Mouse (Mus musculus) MEL (cell line): ENCODE results near the gene Dbil5. TPM values are rescaled to one million over a fixed set of nuclear protein-coding genes. Genes with fewer than 3 reads are reported as not detected.

Experiments used
- DNase-seq: peaks from one replicate; pipeline ENCODE4 v3.0.0; 2011; ENCODE audit warnings: low read depth, low spot score
- H3K27ac ChIP-seq: 2 replicates; pipeline ENCODE4 v1.5.1; 2012; ENCODE audit warnings: low read depth, mild to moderate bottlenecking, control low read depth, low read length, moderate library complexity; ENCODE audit not compliant: control insufficient read depth
- H3K27me3 ChIP-seq, 2 experiments: fragments of 150-350 bp in 1 of 2; sonication (generic) in 1 of 2; 2 replicates each; pipeline ENCODE4 v1.6.1; 2012; ENCODE audit warnings: low read length in 2 of 2, mild to moderate bottlenecking in 2 of 2, improper control_type of control experiment in 1 of 2, moderate library complexity in 1 of 2; ENCODE audit not compliant: insufficient read depth in 2 of 2, control insufficient read depth in 1 of 2
- H3K36me3 ChIP-seq, 2 experiments: 2 replicates each; pipeline ENCODE4 v1.6.1; 2012 to 2014; ENCODE audit warnings: low read length in 2 of 2, improper control_type of control experiment in 1 of 2, inconsistent platforms in 1 of 2, mild to moderate bottlenecking in 1 of 2; ENCODE audit not compliant: insufficient read depth in 2 of 2, control insufficient read depth in 1 of 2
- H3K4me1 ChIP-seq, 2 experiments: fragments of 150-350 bp in 1 of 2; sonication (generic) in 1 of 2; 2 replicates each; pipeline ENCODE4 v1.6.1; 2012; ENCODE audit warnings: low read length in 2 of 2, improper control_type of control experiment in 1 of 2, mild to moderate bottlenecking in 1 of 2; ENCODE audit not compliant: insufficient read depth in 2 of 2, control insufficient read depth in 1 of 2
- H3K4me3 ChIP-seq, 2 experiments: fragments of 150-350 bp in 1 of 2; sonication (generic) in 1 of 2; 2 replicates each; pipeline ENCODE4 v1.5.1; 2012; ENCODE audit warnings: low read depth in 2 of 2, low read length in 2 of 2, mild to moderate bottlenecking in 2 of 2, moderate library complexity in 2 of 2, control low read depth in 1 of 2, improper control_type of control experiment in 1 of 2; ENCODE audit not compliant: control insufficient read depth in 1 of 2, insufficient read depth in 1 of 2
- H3K79me2 ChIP-seq: 2 replicates; pipeline ENCODE4 v1.6.1; 2012; ENCODE audit warnings: mild to moderate bottlenecking, low read length, moderate library complexity; ENCODE audit not compliant: control insufficient read depth, poor library complexity, insufficient read depth
- H3K9ac ChIP-seq: 2 replicates; pipeline ENCODE4 v1.6.1; 2012; ENCODE audit warnings: low read depth, mild to moderate bottlenecking, control low read depth, low read length, moderate library complexity; ENCODE audit not compliant: control insufficient read depth, poor library complexity, severe bottlenecking
- H3K9me3 ChIP-seq: fragments of 150-350 bp; sonication (generic); replicated peaks from 2 replicates; pipeline ENCODE4 v1.6.1; 2012; ENCODE audit warnings: mild to moderate bottlenecking, low read length, improper control_type of control experiment, moderate library complexity; ENCODE audit not compliant: insufficient read depth
- BHLHE40 ChIP-seq: IDR thresholded peaks from 2 replicates; pipeline ENCODE4 v1.6.1; 2012; ENCODE audit warnings: low read depth, mild to moderate bottlenecking, inconsistent platforms, low read length, improper control_type of control experiment, borderline replicate concordance
- CHD1 ChIP-seq: IDR thresholded peaks from 2 replicates; pipeline ENCODE4 v1.6.1; 2012; ENCODE audit warnings: low read depth, mild to moderate bottlenecking, inconsistent platforms, low read length, improper control_type of control experiment
- CHD2 ChIP-seq: IDR thresholded peaks from 2 replicates; pipeline ENCODE4 v1.6.1; 2011; ENCODE audit warnings: low read length, improper control_type of control experiment
- CTCF ChIP-seq, 3 experiments: IDR thresholded peaks in 2 of 3; conservative IDR thresholded peaks in 1 of 3; 2 replicates each; pipeline ENCODE4 v1.5.1; 2011 to 2012; ENCODE audit warnings: low read length in 3 of 3, low read depth in 2 of 3, mild to moderate bottlenecking in 2 of 3, improper control_type of control experiment in 1 of 3, inconsistent platforms in 1 of 3, mixed read lengths in 1 of 3, moderate library complexity in 1 of 3; ENCODE audit not compliant: control insufficient read depth in 1 of 3, insufficient read depth in 1 of 3, poor library complexity in 1 of 3, severe bottlenecking in 1 of 3
- E2F4 ChIP-seq: IDR thresholded peaks from 2 replicates; pipeline ENCODE4 v1.6.1; 2011; ENCODE audit warnings: low read depth, low read length, improper control_type of control experiment, borderline replicate concordance
- ELF1 ChIP-seq: IDR thresholded peaks from 2 replicates; pipeline ENCODE4 v1.6.1; 2014; ENCODE audit warnings: low read depth, mild to moderate bottlenecking, inconsistent platforms, low read length, improper control_type of control experiment, moderate library complexity
- EP300 ChIP-seq, 2 experiments: IDR thresholded peaks; 2 replicates each; pipeline ENCODE4 v1.6.1; 2011; ENCODE audit warnings: improper control_type of control experiment in 2 of 2, low read length in 2 of 2, low read depth in 1 of 2, mild to moderate bottlenecking in 1 of 2
- GABPA ChIP-seq: IDR thresholded peaks from 2 replicates; pipeline ENCODE4 v1.6.1; 2012; ENCODE audit warnings: low read depth, mild to moderate bottlenecking, inconsistent platforms, low read length, improper control_type of control experiment, moderate library complexity
- GATA1 ChIP-seq: IDR thresholded peaks from 2 replicates; pipeline ENCODE4 v1.6.1; 2011; ENCODE audit warnings: low read depth, low read length, improper control_type of control experiment
- HCFC1 ChIP-seq: IDR thresholded peaks from 2 replicates; pipeline ENCODE4 v1.6.1; 2012; ENCODE audit warnings: low read depth, mild to moderate bottlenecking, inconsistent platforms, low read length, improper control_type of control experiment, moderate library complexity
- KAT2A ChIP-seq: conservative IDR thresholded peaks from 2 replicates; pipeline ENCODE4 v1.6.1; 2012; ENCODE audit warnings: low read depth, low read length, improper control_type of control experiment, inconsistent platforms
- MAX ChIP-seq: IDR thresholded peaks from 2 replicates; pipeline ENCODE4 v1.6.1; 2011; ENCODE audit warnings: low read length, improper control_type of control experiment
- MAZ ChIP-seq: IDR thresholded peaks from 2 replicates; pipeline ENCODE4 v1.6.1; 2012; ENCODE audit warnings: low read depth, mild to moderate bottlenecking, inconsistent platforms, low read length, improper control_type of control experiment
- MEF2A ChIP-seq: IDR thresholded peaks from 2 replicates; pipeline ENCODE4 v1.6.1; 2014; ENCODE audit warnings: low read depth, mild to moderate bottlenecking, inconsistent platforms, low read length, improper control_type of control experiment; ENCODE audit not compliant: poor library complexity, insufficient replicate concordance, severe bottlenecking; ENCODE audit errors: extremely low read depth
- MXI1 ChIP-seq: IDR thresholded peaks from 2 replicates; pipeline ENCODE4 v1.6.1; 2011; ENCODE audit warnings: mild to moderate bottlenecking, low read depth, low read length, improper control_type of control experiment
- MYB ChIP-seq: IDR thresholded peaks from 2 replicates; pipeline ENCODE4 v1.6.1; 2011; ENCODE audit warnings: mild to moderate bottlenecking, low read depth, low read length, improper control_type of control experiment
- MYC ChIP-seq: IDR thresholded peaks from 2 replicates; pipeline ENCODE4 v1.6.1; 2011; ENCODE audit warnings: low read depth, mild to moderate bottlenecking, low read length, improper control_type of control experiment, moderate library complexity
- NELFE ChIP-seq: IDR thresholded peaks from 2 replicates; pipeline ENCODE4 v1.6.1; 2011; ENCODE audit warnings: low read depth, low read length, improper control_type of control experiment
- NRF1 ChIP-seq: IDR thresholded peaks from 2 replicates; pipeline ENCODE4 v1.6.1; 2014; ENCODE audit warnings: low read depth, mild to moderate bottlenecking, inconsistent platforms, low read length, improper control_type of control experiment, moderate library complexity; ENCODE audit not compliant: poor library complexity, insufficient read depth, severe bottlenecking
- POLR2A ChIP-seq, 2 experiments: IDR thresholded peaks; 2 replicates each; pipeline ENCODE4 v1.6.1; 2011 to 2012; ENCODE audit warnings: low read length in 2 of 2, mild to moderate bottlenecking in 2 of 2, control low read depth in 1 of 2, improper control_type of control experiment in 1 of 2, low read depth in 1 of 2, moderate library complexity in 1 of 2; ENCODE audit not compliant: control insufficient read depth in 1 of 2, insufficient read depth in 1 of 2, poor library complexity in 1 of 2
- POLR2AphosphoS2 ChIP-seq: IDR thresholded peaks from 2 replicates; pipeline ENCODE4 v1.6.1; 2011; ENCODE audit warnings: low read length, improper control_type of control experiment
- POLR2AphosphoS5 ChIP-seq: IDR thresholded peaks from 2 replicates; pipeline ENCODE4 v1.6.1; 2012; ENCODE audit warnings: low read depth, borderline replicate concordance, mild to moderate bottlenecking, inconsistent platforms, low read length, moderate library complexity, mixed read lengths
- RCOR1 ChIP-seq: IDR thresholded peaks from 2 replicates; pipeline ENCODE4 v1.6.1; 2012; ENCODE audit warnings: low read depth, mild to moderate bottlenecking, inconsistent platforms, low read length, improper control_type of control experiment
- SIN3A ChIP-seq: IDR thresholded peaks from 2 replicates; pipeline ENCODE4 v1.6.1; 2012; ENCODE audit warnings: low read length, improper control_type of control experiment, inconsistent platforms
- SMC3 ChIP-seq: IDR thresholded peaks from 2 replicates; pipeline ENCODE4 v1.6.1; 2011; ENCODE audit warnings: low read depth, low read length, improper control_type of control experiment
- TAL1 ChIP-seq: IDR thresholded peaks from 2 replicates; pipeline ENCODE4 v1.6.1; 2012; ENCODE audit warnings: mild to moderate bottlenecking, inconsistent platforms, low read length, moderate library complexity, mixed read lengths
- TBP ChIP-seq: IDR thresholded peaks from 2 replicates; pipeline ENCODE4 v1.8.0; 2011; ENCODE audit warnings: low read depth, low read length, improper control_type of control experiment
- TCF12 ChIP-seq: IDR thresholded peaks from 2 replicates; pipeline ENCODE4 v1.6.1; 2014; ENCODE audit warnings: low read depth, mild to moderate bottlenecking, inconsistent platforms, low read length, improper control_type of control experiment, moderate library complexity
- UBTF ChIP-seq: IDR thresholded peaks from 2 replicates; pipeline ENCODE4 v1.6.1; 2012; ENCODE audit warnings: low read depth, mild to moderate bottlenecking, inconsistent platforms, low read length, improper control_type of control experiment, moderate library complexity, borderline replicate concordance; ENCODE audit not compliant: insufficient read depth
- USF1 ChIP-seq: IDR thresholded peaks from 2 replicates; pipeline ENCODE4 v1.6.1; 2014; ENCODE audit warnings: low read depth, mild to moderate bottlenecking, inconsistent platforms, low read length, improper control_type of control experiment, moderate library complexity
- USF2 ChIP-seq, 2 experiments: IDR thresholded peaks; 2 replicates each; pipeline ENCODE4 v1.6.1; 2011 to 2012; ENCODE audit warnings: improper control_type of control experiment in 2 of 2, low read length in 2 of 2, borderline replicate concordance in 1 of 2, inconsistent platforms in 1 of 2, low read depth in 1 of 2, mild to moderate bottlenecking in 1 of 2; ENCODE audit not compliant: insufficient read depth in 1 of 2
- ZC3H11A ChIP-seq: IDR thresholded peaks from 2 replicates; pipeline ENCODE4 v1.6.1; 2012; ENCODE audit warnings: low read depth, mild to moderate bottlenecking, inconsistent platforms, low read length, improper control_type of control experiment
- ZKSCAN1 ChIP-seq: IDR thresholded peaks from 2 replicates; pipeline ENCODE4 v1.6.1; 2012; ENCODE audit warnings: low read depth, mild to moderate bottlenecking, inconsistent platforms, low read length, improper control_type of control experiment, moderate library complexity
- ZMIZ1 ChIP-seq: IDR thresholded peaks from 2 replicates; pipeline ENCODE4 v1.6.1; 2012; ENCODE audit warnings: low read depth, mild to moderate bottlenecking, inconsistent platforms, low read length, improper control_type of control experiment, moderate library complexity
- ZNF384 ChIP-seq: IDR thresholded peaks from 2 replicates; pipeline ENCODE4 v1.6.1; 2012; ENCODE audit warnings: low read depth, mild to moderate bottlenecking, inconsistent platforms, low read length, improper control_type of control experiment
- polyA plus RNA-seq, 2 experiments: library from polyadenylated mRNA; stranded (reverse) in 1 of 2; unstranded in 1 of 2; fragments of >175 nt in 1 of 2; fragments of >200 nt in 1 of 2; gene quantifications; 2 replicates each; pipeline versions ENCODE4 v1.2.1 to v1.2.4; 2012; ENCODE audit warnings: low replicate concordance in 2 of 2, low read depth in 1 of 2; ENCODE audit not compliant: insufficient read length in 2 of 2, insufficient read depth in 1 of 2, missing spikeins in 1 of 2
- total RNA-seq: library from RNA; depleted of rRNA; stranded (reverse); fragments of 300-350 nt; gene quantifications from 2 replicates; pipeline ENCODE4 v1.2.3, GENCODE M21; 2012

The Dbil5 gene
- total and polyA plus RNA-seq, 3 experiments, result 0.62 to 0.67 TPM; not detected in 1

DNA sequence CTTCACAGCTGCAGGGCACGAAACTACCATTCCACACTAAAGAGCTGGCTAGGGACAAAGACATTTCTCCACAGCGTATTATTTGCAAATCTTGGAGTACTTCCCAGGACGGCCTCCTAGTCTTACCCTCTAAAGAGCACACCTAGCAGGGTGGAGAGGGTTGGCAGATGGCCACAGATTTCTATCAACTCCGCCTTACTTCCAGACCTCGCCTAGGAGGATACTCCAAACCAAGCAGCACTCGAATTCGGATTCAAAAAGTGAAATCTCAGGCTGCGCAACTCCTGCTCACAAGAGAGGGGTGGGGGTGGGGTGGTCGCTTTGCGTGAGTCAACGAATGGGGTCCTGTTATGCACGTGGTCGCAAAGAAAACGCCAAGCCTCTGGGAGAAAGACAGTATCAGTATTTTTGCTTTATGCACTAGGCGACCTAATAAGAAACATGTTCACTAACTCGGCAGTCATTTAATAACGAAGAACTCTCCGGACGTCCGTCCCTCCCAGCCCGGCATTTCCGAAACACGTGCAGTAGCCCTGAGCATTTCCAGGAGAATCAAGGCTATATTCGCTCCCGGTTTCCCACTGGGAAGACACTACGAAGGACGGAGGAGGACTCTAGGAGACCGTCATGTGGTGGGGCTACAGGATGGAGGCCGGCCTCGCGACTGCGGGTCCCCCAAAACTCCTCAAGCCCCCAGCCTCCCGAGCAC is 573 bp upstream of the Dbil5 start:
- peaks cover 2 to 15% of the 10 kb centered on the region in 2 experiments; a peak in 3 of 4 replicates for H3K4me1 ChIP-seq
- H3K9me3 ChIP-seq, result no peaks in the 10 kb centered on the region
- H3K4me3 ChIP-seq, result peak overlapping the region; percentile 66 to 78
- peak overlapping the region; percentile 70 for H3K27ac ChIP-seq
- H3K9ac ChIP-seq, result peak overlapping the region; percentile 93
- peak; percentile 85 for DNase-seq
- H3K79me2 ChIP-seq, result peaks cover 9% of the 10 kb centered on the region
- H3K27me3 ChIP-seq, result no peaks in the 10 kb centered on the region
- H3K36me3 ChIP-seq, result peaks cover 0 to 9% of the 10 kb centered on the region in 2 experiments; a peak in 2 of 4 replicates
- TF ChIP-seq ZKSCAN1 (no peak), UBTF (0 out of 2 replicates have a peak, but pooled peaks have one; percentile 55), ZC3H11A (no peak), USF2 (IDR thresholded peaks at IDR 0.05; ENCODE audit: borderline replicate concordance in 1 of 2, insufficient read depth in 1 of 2, low read depth in 1 of 2, low read length in 2 of 2) (no peak), MAZ (0 out of 2 replicates have a peak, but pooled peaks have one; percentile 7), CHD2 (no peak; the same call in 1 of the 2 replicates), CHD1 (peak; percentile 83), EP300 (IDR thresholded peaks at IDR 0.05; ENCODE audit: low read depth in 1 of 2, low read length in 2 of 2) (peak in 1 of 2 experiments; percentile 49; a peak in 1 of 4 replicates), GABPA (no peak), CTCF (IDR thresholded peaks at IDR 0.05 in 2 of 3, conservative IDR thresholded peaks at IDR 0.05 in 1 of 3; ENCODE audit: control insufficient read depth in 1 of 3, insufficient read depth in 1 of 3, low read depth in 2 of 3, low read length in 3 of 3, poor library complexity in 1 of 3, severe bottlenecking in 1 of 3) (no peak), NRF1 (no peak), MYC (peak; percentile 88; the same call in 1 of the 2 replicates), BHLHE40 (peak; percentile 39; the same call in 1 of the 2 replicates), E2F4 (no peak), ELF1 (no peak), RCOR1 (peak; percentile 11), USF1 (peak; percentile 19; the same call in 1 of the 2 replicates), MXI1 (peak; percentile 97), POLR2AphosphoS2 (no peak; the same call in 1 of the 2 replicates), MAX (peak; percentile 87), ZNF384 (0 out of 2 replicates have a peak, but pooled peaks have one; percentile 28), POLR2AphosphoS5 (no peak; the same call in 1 of the 2 replicates), MEF2A (no peak), SIN3A (peak; percentile 87), NELFE (no peak), SMC3 (no peak), KAT2A (no peak; the same call in 1 of the 2 replicates), GATA1 (peak; percentile 54), TAL1 (no peak), ZMIZ1 (no peak), HCFC1 (0 out of 2 replicates have a peak, but pooled peaks have one; percentile 13), POLR2A (IDR thresholded peaks at IDR 0.05; ENCODE audit: control insufficient read depth in 1 of 2, insufficient read depth in 1 of 2, low read depth in 1 of 2, low read length in 2 of 2, poor library complexity in 1 of 2) (no peak; a peak in 1 of 4 replicates), TBP (peak; percentile 54; the same call in 1 of the 2 replicates), MYB (no peak), TCF12 (no peak)
